Mouse (Mus musculus) embryonic facial prominence, embryonic 10.5 days (tissue): ENCODE results near the gene 1700017B05Rik. TPM values are rescaled to one million over a fixed set of nuclear protein-coding genes. Genes with fewer than 3 reads are reported as not detected.

Source experiments
- DNase-seq: peaks from one replicate; pipeline ENCODE4 v3.0.0-alpha.2; 2017; ENCODE audit warnings: low spot score
- H3K27ac ChIP-seq: fragments of 300-500 bp; sonication (generic); replicated peaks from 2 replicates; pipeline ENCODE4 v1.5.1; 2016; ENCODE audit warnings: mild to moderate bottlenecking
- H3K27me3 ChIP-seq: fragments of 300-500 bp; sonication (generic); replicated peaks from 2 replicates; pipeline ENCODE4 v1.6.1; 2016; ENCODE audit warnings: low read depth, mild to moderate bottlenecking; ENCODE audit not compliant: poor library complexity, severe bottlenecking
- H3K36me3 ChIP-seq: fragments of 300-500 bp; sonication (generic); replicated peaks from 2 replicates; pipeline ENCODE4 v1.6.1; 2016; ENCODE audit warnings: mild to moderate bottlenecking, moderate library complexity
- H3K4me1 ChIP-seq: fragments of 300-500 bp; sonication (generic); 2 replicates; pipeline ENCODE4 v1.6.1; 2016
- H3K4me3 ChIP-seq: fragments of 300-500 bp; sonication (generic); 2 replicates; pipeline ENCODE4 v1.5.1; 2016; ENCODE audit warnings: mild to moderate bottlenecking, moderate library complexity
- H3K9me3 ChIP-seq: fragments of 300-500 bp; sonication (generic); 2 replicates; pipeline ENCODE4 v1.6.1; 2016; ENCODE audit warnings: mild to moderate bottlenecking
- WGBS: fragments of 180-500 bp; shearing (Covaris S2); methylation state at CpG from one replicate; pipeline ENCODE4 v1.1.7; 2016; 5-methylcytosine and 5-hydroxymethylcytosine counted together
- polyA plus RNA-seq: library from polyadenylated mRNA; unstranded; fragments of >200 nt; fragmentation: Nextera tagmentation; extraction: Ambion mirVana; gene quantifications from 2 replicates; pipeline ENCODE4 v1.2.1, GENCODE M21; 2016

1700017B05Rik gene
- polyA plus RNA-seq, 1 experiment from 2014 or later: 16.8 TPM

GRCm38 (mm10) chr9:57254823-57255495, 7.5 kb downstream of the 1700017B05Rik start:
- 69% methylated on average over 9 of the region's 9 CpGs for WGBS
- no peaks in the 10 kb centered on the region for H3K9me3 ChIP-seq
- no peaks in the 10 kb centered on the region for H3K27me3 ChIP-seq
- peaks cover 12% of the 10 kb centered on the region; the same call in 1 of the 2 replicates for H3K4me1 ChIP-seq
- no peak overlapping the region for H3K4me3 ChIP-seq
- H3K27ac ChIP-seq: no peak overlapping the region
- H3K36me3 ChIP-seq: peaks cover 84% of the 10 kb centered on the region
- DNase-seq: no peak

DNA sequence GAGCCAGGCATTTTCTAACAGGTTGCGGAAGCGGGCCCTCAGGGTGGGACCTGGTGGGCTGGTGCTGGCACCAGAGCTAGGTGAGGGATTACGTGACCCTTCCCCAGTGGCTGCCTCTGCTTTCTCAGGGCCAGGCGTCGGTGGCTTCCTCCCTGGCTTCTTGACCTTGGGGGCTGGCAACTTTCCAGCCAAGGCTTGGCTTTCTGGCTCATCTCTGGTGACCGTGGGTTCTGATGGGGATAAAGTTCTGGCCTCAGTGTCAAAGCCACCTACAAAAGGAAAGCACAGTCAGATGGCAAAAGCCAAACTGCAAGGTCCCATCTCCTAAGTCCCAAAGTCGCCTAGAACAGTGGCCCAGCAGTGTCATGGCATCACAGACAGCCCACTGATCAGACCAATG, 8.4 kb downstream of the 1700017B05Rik start:
- no peak for DNase-seq
- H3K27ac ChIP-seq: no peak overlapping the region
- no peaks in the 10 kb centered on the region for H3K9me3 ChIP-seq
- H3K4me3 ChIP-seq: no peak overlapping the region
- H3K4me1 ChIP-seq: peaks cover 10% of the 10 kb centered on the region; the same call in 1 of the 2 replicates
- H3K36me3 ChIP-seq: peaks cover 84% of the 10 kb centered on the region
- 87% methylated on average over 7 of the region's 7 CpGs for WGBS
- H3K27me3 ChIP-seq: no peaks in the 10 kb centered on the region

GRCm38 (mm10) chr9:57251139-57251538, 11.3 kb downstream of the 1700017B05Rik start:
- DNase-seq: no peak
- Histone ChIP-seq H3K36me3 (peaks cover 55% of the 10 kb centered on the region), H3K27ac (no peak overlapping the region), H3K4me1 (peaks cover 10% of the 10 kb centered on the region; the same call in 1 of the 2 replicates), H3K27me3 (no peaks in the 10 kb centered on the region), H3K4me3 (no peak overlapping the region), H3K9me3 (no peaks in the 10 kb centered on the region)
- WGBS: 88% methylated on average over 2 of the region's 2 CpGs

GRCm38 (mm10) chr9:57250026-57250425, 12.4 kb downstream of the 1700017B05Rik start:
- Histone ChIP-seq H3K36me3 (peaks cover 44% of the 10 kb centered on the region), H3K9me3 (no peaks in the 10 kb centered on the region), H3K4me1 (peaks cover 10% of the 10 kb centered on the region; the same call in 1 of the 2 replicates), H3K4me3 (no peak overlapping the region), H3K27ac (no peak overlapping the region), H3K27me3 (no peaks in the 10 kb centered on the region)
- DNase-seq: no peak
- 88% methylated on average over 4 of the region's 4 CpGs for WGBS

DNA sequence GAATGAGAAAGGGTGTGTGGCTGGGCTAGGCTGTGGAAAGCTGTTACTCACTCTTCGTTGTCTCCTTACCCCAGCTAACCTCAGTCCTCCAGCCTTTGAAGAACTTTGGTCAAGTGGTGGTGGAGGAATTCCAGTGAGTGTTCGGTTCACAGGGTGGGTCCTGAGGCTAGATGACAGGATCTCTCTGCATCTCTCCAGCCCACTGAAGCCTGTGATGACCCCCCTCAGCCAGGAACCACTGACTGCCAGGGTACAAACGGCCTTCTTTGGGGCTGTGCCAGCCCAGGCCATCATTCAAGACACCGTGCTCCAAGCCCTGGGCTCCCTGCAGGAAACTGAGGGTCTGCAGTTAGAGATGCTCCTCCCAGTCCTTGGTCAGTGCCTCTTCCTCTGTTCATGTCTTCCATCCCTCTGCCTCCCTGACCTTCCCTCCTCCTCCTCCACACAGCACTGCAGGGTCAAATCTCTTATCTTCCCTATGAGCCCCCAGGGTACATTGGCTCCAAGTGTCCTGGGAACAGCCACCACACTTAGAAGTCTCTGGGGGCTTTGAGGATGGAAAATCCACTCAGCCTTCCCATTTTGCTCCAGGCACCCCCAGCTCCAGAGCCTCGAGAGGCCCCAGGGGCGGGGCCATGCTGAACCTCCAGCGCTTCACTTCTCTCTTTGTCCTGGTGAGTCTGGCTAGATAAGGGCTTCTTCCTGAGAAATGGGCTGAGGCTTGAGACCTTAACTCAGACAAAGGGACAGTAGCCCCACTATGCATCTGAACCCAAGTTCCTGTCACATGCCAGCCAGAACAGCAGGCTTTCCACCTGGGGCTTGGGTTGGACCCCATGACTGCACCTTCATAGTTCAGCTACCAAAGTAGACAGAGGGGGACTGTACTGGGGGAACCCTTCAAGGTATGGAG, 14.1 kb downstream of the 1700017B05Rik start:
- Histone ChIP-seq H3K4me3 (no peak overlapping the region), H3K9me3 (no peaks in the 10 kb centered on the region), H3K27me3 (no peaks in the 10 kb centered on the region), H3K4me1 (0 out of 2 replicates have a peak, but pooled peaks cover 7% of the 10 kb centered on the region), H3K36me3 (peaks cover 27% of the 10 kb centered on the region), H3K27ac (no peak overlapping the region)
- WGBS: 65% methylated on average over 7 of the region's 7 CpGs
- no peak for DNase-seq

DNA sequence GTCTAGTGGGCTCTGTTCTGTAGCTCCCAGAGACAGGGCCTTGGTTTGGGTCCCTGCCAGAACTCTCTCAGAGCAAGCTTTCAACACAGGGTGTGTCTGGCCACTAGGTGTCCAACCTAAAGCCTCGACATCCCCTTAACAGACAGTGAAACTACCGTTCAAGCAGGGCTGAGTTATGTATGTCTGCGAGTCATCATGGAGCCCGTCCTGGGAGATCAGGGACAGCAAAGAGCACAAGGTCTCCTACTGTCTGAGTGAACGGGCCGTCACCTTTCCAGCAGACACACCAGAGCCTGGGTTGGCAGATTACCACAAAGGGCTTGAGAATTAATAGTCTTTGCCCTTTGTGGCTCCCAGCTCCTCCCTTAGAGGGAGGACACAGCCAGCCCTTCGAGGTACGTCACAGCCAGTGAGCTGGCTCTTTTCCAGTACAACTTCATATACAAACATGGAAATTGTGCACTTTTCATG, 15.2 kb downstream of the 1700017B05Rik start:
- H3K4me1 ChIP-seq: 0 out of 2 replicates have a peak, but pooled peaks cover 6% of the 10 kb centered on the region

DNA sequence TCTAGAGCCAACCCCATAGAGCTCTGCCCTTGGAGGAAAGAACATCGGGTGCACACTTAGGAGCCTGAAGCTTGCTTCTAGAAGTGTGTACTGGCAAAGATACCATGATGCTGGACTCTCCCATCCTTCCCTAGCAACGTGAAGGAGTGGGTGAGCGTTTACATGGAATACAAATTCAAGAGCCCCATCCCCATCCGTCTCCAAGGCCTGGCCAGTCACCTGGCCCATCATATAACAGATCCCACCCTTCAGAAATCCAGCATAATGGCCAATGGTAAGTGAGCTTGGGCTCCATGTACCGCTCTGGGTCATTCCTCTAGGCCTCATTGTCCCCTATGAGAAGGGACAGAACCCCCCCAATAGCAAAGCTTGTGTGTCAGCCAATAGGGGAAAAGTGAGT, 15.9 kb downstream of the 1700017B05Rik start:
- Histone ChIP-seq H3K4me1 (no peaks in the 10 kb centered on the region), H3K27me3 (no peaks in the 10 kb centered on the region), H3K9me3 (no peaks in the 10 kb centered on the region), H3K4me3 (no peak overlapping the region), H3K27ac (no peak overlapping the region), H3K36me3 (peaks cover 9% of the 10 kb centered on the region)
- WGBS: 89% methylated on average over 5 of the region's 5 CpGs
- DNase-seq: no peak

More for the DNA sequence above, 15.2 kb downstream of the 1700017B05Rik start:
- H3K4me3 ChIP-seq: no peak overlapping the region
- peaks cover 16% of the 10 kb centered on the region for H3K36me3 ChIP-seq
- DNase-seq: no peak
- no peaks in the 10 kb centered on the region for H3K9me3 ChIP-seq
- no peak overlapping the region for H3K27ac ChIP-seq
- 76% methylated on average over 8 of the region's 8 CpGs for WGBS
- no peaks in the 10 kb centered on the region for H3K27me3 ChIP-seq

DNA sequence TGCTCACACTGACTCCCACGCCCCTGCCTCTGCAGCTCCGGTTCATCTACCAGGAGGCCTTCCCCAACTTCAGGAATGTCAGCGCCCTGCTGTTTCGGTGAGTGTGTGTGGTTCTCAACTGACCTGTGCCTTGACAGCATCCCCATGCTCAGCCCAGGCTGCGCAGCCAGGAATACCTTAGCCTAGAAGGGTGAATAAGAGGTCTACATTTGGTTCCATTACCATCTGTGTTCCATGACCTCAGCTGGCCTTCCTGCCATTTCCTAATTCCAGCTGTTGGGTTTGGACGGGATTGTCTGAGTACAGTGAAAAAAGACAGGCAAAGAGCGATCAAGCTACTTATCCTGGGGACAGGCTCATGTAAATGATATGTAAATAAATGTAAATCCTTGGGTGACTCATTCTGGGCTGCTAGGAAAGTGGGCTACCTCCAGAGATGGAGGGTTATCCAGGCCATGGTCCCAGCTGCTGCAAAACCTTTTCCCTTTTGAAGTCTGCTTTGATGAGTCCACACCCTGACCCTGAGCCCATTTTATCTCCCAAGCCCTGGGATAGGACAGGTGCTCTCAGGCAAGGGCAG, 18.2 kb downstream of the 1700017B05Rik start:
- Histone ChIP-seq H3K27ac (no peak overlapping the region), H3K4me3 (no peak overlapping the region), H3K4me1 (no peaks in the 10 kb centered on the region), H3K9me3 (no peaks in the 10 kb centered on the region), H3K27me3 (no peaks in the 10 kb centered on the region), H3K36me3 (no peaks in the 10 kb centered on the region)
- WGBS: 33% methylated on average over 7 of the region's 7 CpGs
- no peak for DNase-seq

- H3K27ac ChIP-seq: no peak overlapping the region
- H3K4me1 ChIP-seq: no peaks in the 10 kb centered on the region
- no peaks in the 10 kb centered on the region for H3K36me3 ChIP-seq
- H3K27me3 ChIP-seq: no peaks in the 10 kb centered on the region
- 44% methylated on average over 5 of the region's 5 CpGs for WGBS
- no peak for DNase-seq
- no peak overlapping the region for H3K4me3 ChIP-seq
- no peaks in the 10 kb centered on the region for H3K9me3 ChIP-seq
Measured at GRCm38 (mm10) chr9:57242916-57243315, 19.5 kb downstream of the 1700017B05Rik start.

DNA sequence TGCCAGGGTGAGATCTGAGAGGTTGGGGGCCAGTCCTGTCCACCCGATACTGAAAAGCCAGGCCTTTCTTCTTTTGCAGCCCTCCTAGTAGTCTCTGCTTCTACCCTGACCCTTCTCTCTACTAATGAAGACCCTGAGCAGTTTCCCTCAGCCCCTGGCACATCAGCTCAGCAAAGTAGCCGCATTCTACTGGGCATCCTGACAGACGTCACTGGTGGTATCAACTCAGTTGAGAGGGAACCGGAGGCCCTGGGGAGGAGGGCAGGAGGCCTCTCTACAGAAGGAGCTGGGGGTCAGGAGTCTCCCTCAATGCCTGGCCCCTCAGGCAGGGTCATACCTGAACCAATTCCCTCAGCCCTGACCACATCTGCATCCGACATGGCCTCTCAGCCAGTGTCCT, 21.3 kb downstream of the 1700017B05Rik start:
- no peaks in the 10 kb centered on the region for H3K36me3 ChIP-seq
- no peak for DNase-seq
- H3K27ac ChIP-seq: no peak overlapping the region
- H3K27me3 ChIP-seq: no peaks in the 10 kb centered on the region
- 80% methylated on average over 5 of the region's 5 CpGs for WGBS
- no peaks in the 10 kb centered on the region for H3K9me3 ChIP-seq
- H3K4me3 ChIP-seq: no peak overlapping the region
- no peaks in the 10 kb centered on the region for H3K4me1 ChIP-seq

GRCm38 (mm10) chr9:57238220-57238619, 24.2 kb downstream of the 1700017B05Rik start:
- H3K27me3 ChIP-seq: no peaks in the 10 kb centered on the region
- H3K27ac ChIP-seq: no peak overlapping the region
- DNase-seq: no peak
- H3K36me3 ChIP-seq: no peaks in the 10 kb centered on the region
- no peaks in the 10 kb centered on the region for H3K9me3 ChIP-seq
- H3K4me1 ChIP-seq: no peaks in the 10 kb centered on the region
- H3K4me3 ChIP-seq: no peak overlapping the region
- 81% methylated on average over 2 of the region's 2 CpGs for WGBS

DNA sequence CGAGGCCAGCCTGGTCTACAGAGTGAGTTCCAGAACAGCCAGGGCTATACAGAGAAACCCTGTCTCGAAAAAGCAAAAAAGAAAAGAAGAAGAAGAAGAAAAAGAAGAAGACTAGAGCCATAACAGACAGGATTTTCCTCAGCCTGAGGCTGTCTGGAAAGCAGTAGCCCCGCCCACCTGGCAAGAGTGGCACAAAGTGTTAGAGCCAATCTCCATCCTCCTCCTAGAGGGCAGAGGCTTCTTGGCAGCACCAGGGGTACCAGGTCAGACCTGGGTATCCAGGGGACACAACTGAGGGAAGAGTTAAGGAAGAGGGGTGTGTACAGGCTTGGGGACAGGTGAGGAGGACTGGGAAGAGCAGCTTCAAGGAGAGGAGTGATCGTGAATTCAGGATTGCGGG, 24.7 kb downstream of the 1700017B05Rik start:
- Histone ChIP-seq H3K27ac (no peak overlapping the region), H3K4me3 (no peak overlapping the region), H3K4me1 (no peaks in the 10 kb centered on the region), H3K9me3 (no peaks in the 10 kb centered on the region), H3K36me3 (no peaks in the 10 kb centered on the region), H3K27me3 (no peaks in the 10 kb centered on the region)
- no peak for DNase-seq
- 85% methylated on average over 5 of the region's 5 CpGs for WGBS
